Mouse (Mus musculus): Measurements from ENCODE around the gene Spaca3.

Spaca3 gene

GRCm38 (mm10) chr11:80868039-80868438 lies 9.9 kb downstream of the Spaca3 start:
- DNase-seq (ENCODE audit: low read depth, low spot score) = no peak

GRCm38 (mm10) chr11:80872509-80873474 lies 14.6 kb downstream of the Spaca3 start:
- peak; percentile 65 for DNase-seq (ENCODE audit: low read depth, low spot score)

GRCm38 (mm10) chr11:80877131-80877651 lies 19.0 kb downstream of the Spaca3 start:
- DNase-seq (ENCODE audit: low read depth, low spot score) = peak; percentile 72

GRCm38 (mm10) chr11:80878026-80878425 lies 19.9 kb downstream of the Spaca3 start:
- DNase-seq (ENCODE audit: low read depth, low spot score) = no peak

- no peak for DNase-seq (ENCODE audit: low read depth, low spot score)
Measured at GRCm38 (mm10) chr11:80882229-80882810, 24.2 kb downstream of the Spaca3 start.

GRCm38 (mm10) chr11:80884521-80885231 lies 26.5 kb downstream of the Spaca3 start:
- DNase-seq (ENCODE audit: low read depth, low spot score) = no peak

GRCm38 (mm10) chr11:80886365-80886764 lies 28.2 kb downstream of the Spaca3 start:
- no peak for DNase-seq (ENCODE audit: low read depth, low spot score)

GRCm38 (mm10) chr11:80887021-80887420 lies 28.9 kb downstream of the Spaca3 start:
- DNase-seq (ENCODE audit: low read depth, low spot score) = no peak

- DNase-seq (ENCODE audit: low read depth, low spot score) = no peak
Measured at GRCm38 (mm10) chr11:80889336-80890063, 31.3 kb downstream of the Spaca3 start.

- no peak for DNase-seq (ENCODE audit: low read depth, low spot score)
Measured at GRCm38 (mm10) chr11:80895853-80896252, 37.7 kb downstream of the Spaca3 start.

GRCm38 (mm10) chr11:80900555-80900954 lies 42.4 kb downstream of the Spaca3 start:
- DNase-seq (ENCODE audit: low read depth, low spot score) = no peak

GRCm38 (mm10) chr11:80902664-80903063 lies 44.5 kb downstream of the Spaca3 start:
- DNase-seq (ENCODE audit: low read depth, low spot score) = no peak

GRCm38 (mm10) chr11:80903426-80903825 lies 45.3 kb downstream of the Spaca3 start:
- DNase-seq (ENCODE audit: low read depth, low spot score) = no peak

GRCm38 (mm10) chr11:80904559-80904958 lies 46.4 kb downstream of the Spaca3 start:
- DNase-seq (ENCODE audit: low read depth, low spot score) = no peak

- DNase-seq (ENCODE audit: low read depth, low spot score) = peak; percentile 64
Measured at GRCm38 (mm10) chr11:80906456-80906855, 48.3 kb downstream of the Spaca3 start.

GRCm38 (mm10) chr11:80907820-80908219 lies 49.7 kb downstream of the Spaca3 start:
- DNase-seq (ENCODE audit: low read depth, low spot score) = no peak

GRCm38 (mm10) chr11:80912721-80913120 lies 54.6 kb downstream of the Spaca3 start:
- DNase-seq (ENCODE audit: low read depth, low spot score) = no peak

- DNase-seq (ENCODE audit: low read depth, low spot score) = no peak
Measured at GRCm38 (mm10) chr11:80913408-80914024, 55.4 kb downstream of the Spaca3 start.
